Mouse (Mus musculus) layer of hippocampus, adult 6 months (tissue): ENCODE measurements around the gene Rnf39. TPM values are rescaled to one million over a fixed set of nuclear protein-coding genes. Genes with fewer than 3 reads are reported as not detected.

ENCODE experiments used
- long read RNA-seq, 2 experiments: library from polyadenylated mRNA; unstranded; transcript quantifications; one replicate each; pipeline ENCODE4 v2.0.0; 2019 to 2020
- polyA plus RNA-seq: library from polyadenylated mRNA; unstranded; fragments of <200 nt; fragmentation: Nextera tagmentation; gene quantifications from 2 replicates; pipeline ENCODE4 v1.2.3, GENCODE M21; 2021

Rnf39 gene
- 4.9 and 5.6 TPM in 2 replicates for polyA plus RNA-seq
- long read RNA-seq, experiment 1, partial matches to known transcripts = 0 of 4 reads
- long read RNA-seq, experiment 1, other reads (novel, unspliced or antisense) = 0 of 4 reads
- long read RNA-seq, experiment 2, transcript Rnf39-201 (4 exons, 1,579 nt) = major isoform, 22 of 23 reads
- long read RNA-seq, experiment 2, partial matches to known transcripts = 0 of 23 reads
- long read RNA-seq, experiment 2, other reads (novel, unspliced or antisense) = 1 of 23 reads

DNA sequence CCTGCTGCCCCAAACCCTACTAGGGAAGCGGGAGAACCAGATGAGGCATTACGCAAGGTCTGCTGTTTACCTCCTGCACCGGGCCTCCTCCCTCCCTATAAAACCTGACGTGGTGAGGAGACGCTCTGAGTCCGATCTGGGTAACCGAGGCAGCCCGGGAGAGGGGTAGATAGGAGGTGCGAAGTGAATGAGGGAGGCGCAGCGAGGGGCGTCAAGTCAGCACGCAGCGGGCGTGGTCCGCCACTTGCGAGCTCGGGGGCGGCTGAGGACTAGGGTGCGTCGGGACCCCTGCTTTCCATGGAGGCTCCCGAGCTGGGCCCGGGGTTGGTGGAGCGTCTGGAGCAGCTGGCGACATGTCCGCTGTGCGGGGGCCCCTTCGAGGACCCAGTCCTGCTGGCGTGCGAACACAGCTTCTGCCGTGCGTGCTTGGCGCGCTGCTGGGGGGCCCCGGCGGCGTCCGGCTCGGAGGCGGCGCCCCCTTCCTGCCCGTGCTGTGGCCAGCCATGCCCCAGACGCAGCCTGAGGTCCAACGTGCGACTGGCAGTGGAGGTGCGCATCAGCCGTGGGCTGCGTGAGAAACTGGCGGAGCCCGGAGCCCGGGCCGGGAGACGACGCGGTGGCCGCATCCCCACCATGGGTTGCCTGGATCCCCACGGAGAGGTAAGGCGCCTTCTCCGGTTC is at the start of gene Rnf39:
Gene Rnf39 (plus strand): TSS at position 128 of the 681 bp plus-strand sequence.

DNA sequence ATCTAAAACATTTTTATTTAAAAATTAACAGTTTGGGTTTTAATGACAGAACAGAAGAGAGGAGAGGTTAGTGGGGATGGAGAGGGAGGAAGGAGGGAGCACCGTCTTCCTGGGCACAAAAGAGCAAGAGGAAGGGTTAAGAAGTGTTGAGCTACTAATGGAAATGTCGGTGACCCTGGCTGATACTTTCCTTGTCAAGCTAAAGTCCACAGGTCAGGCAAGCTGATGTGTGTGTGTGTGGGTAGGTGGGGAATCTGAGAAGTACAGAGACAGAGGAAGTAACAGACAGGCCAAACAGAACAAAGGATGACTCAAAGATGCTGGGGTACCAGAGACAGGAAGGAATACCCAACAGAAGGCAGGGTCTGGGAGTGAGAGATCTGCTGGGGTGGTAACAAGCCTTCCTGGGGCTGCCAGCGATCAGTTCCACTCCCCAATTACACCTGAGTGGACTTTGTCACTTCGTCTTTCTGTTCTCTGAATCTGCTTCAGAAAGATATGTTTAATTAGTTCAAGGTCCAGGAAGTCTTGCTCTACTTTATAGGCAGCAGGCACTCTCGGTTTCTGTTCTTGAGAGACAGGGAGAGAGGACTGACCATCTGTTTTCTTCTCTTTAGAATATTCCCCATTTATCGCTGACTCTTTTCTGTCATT is 45.0 kb upstream of the Rnf39 start, which contains the start of gene Trim31:
Gene Trim31 (plus strand): TSS at position 567 of the 654 bp plus-strand sequence.

DNA sequence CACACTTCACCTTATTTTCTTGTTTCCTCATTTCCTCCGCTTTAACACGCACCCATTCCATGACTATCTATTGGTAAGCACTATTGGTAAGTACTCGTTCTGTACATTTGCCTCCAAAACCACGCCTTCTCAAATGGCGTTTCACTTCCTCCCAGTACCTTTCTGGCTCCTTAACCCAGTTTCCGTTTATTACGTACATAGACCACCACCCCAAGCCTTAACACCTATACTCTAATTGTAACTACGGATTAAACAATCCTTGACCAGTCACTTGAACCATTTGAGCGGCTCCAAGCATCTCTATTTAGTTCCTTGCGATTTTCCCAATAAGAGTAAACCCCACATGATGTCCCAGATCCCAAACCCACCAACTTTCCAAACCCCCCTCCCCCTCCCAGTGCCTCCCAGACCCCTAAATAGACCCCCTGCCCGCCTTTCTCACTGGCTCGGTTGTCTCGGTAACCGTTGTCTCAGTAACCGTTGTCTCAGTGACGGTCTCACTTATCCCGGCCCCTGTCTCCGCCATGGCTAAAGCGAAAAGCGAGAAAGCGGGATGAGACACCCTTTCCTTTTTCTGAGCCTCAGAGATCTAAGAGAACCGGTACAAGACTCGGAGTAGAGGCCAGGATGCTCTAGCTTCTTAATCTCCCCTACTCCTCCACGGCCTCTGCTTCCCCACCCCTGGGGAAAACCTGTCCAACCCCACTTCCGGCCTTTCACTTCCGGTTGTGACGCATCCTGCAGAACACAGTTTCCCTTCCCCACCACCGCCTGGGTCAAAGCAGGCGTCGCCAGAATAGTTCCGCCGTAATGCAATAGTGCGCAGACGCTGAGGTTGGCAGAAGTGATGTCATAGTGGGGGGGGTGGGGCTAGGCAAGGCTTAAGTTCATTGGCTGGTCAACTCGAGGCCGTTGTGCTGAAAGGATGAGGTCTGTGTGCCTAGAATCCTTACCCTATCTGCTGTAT is 8.5 kb downstream of the Rnf39 start, which contains the start of gene Ppp1r11:
Gene Ppp1r11 (minus strand): TSS at position 761 of the 967 bp plus-strand sequence.

DNA sequence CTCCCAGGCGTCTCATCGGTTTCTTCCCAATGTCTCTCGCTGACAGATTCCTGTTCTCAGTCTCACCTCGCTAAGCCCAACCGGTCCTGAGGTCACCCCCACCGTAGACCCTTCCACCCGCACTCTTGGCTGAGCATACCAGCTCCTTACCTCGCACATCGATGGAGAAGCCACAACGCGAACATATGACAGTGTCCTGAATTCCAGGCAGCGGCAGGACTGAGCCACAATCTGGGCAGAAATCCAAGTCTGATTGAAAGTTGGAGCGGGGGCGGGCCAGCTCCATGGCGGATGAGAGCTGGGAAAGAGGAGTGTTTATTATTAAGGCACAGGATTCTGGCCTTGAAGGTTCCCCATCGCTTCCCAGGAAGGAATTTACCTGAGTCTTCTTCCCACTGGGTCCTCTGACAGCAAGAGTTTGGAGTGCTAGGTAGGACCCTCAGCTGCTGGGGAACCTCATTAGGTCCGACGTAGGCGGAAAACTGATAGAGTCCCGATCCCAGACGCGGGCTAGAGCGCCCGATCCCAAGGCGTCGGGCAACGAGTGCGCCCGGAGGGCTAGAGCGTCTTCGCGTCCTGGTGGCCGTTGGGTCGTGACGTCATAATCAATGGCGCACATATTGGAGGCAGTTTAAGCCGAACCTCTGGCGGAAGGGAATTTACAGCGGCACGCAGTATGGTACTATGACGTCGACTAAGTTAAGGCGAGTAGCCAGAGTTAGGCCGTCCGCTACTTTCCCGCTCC is 15.5 kb downstream of the Rnf39 start, which contains the start of the genes Znrd1 and Znrd1as:
Gene Znrd1 (minus strand): TSS at position 561 of the 745 bp plus-strand sequence.
Gene Znrd1as (plus strand): TSS at position 594 of the 745 bp plus-strand sequence.

DNA sequence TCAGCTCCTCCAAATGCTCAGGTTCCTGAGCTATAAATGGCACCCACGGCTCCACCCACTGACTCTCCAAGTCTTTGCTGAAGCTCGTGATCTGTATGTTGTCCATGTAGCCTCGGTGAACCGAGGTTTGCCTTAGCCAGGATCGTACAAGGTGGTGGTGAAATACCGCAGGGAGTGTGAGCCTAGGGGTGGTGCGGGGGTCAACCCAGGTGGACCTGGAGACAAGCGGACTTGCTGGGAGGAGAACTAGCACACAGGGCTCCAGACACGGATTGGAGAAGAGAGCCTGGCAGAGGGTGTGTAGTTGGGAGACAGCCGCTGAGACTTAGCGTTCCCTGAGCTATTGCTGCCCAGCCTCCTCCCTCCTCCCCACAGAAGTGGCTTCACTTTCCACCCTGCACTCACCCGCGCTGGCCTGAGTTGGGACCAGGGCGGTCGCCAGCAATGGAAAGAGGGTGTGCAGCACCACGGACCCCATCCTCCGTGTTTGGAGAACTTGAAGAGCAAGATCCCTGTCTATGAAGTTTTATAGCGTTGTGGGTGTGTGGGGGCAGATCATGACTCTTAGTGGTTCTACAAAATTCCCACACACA is 38.6 kb downstream of the Rnf39 start, which contains the start of gene 2410137M14Rik:
Gene 2410137M14Rik (minus strand): TSS at position 17 of the 593 bp plus-strand sequence.

DNA sequence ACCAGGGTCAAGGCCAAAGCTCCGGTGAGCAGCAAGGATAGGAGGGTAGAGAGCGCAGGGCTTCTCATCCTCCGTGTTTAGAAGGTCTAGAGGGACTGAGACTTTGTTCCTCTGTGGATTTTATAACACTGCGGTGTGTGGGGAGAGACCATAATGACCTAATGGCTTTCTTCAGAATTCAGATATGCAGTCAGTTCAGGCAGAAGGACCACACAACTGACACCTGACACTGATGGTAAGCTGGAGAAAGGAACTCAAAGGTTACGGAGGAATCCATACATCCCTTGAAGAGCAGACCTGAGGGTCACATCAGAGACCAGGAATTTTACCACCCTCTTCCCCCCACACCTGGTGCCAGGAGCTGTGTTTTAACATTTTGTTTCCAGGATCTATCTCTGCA is 46.7 kb downstream of the Rnf39 start, which contains the start of gene H2-M5:
Gene H2-M5 (minus strand): TSS at position 101 of the 400 bp plus-strand sequence.

Other genes with a start within 250 kb of the Rnf39 start
- not detected in 2 replicates for gene H2-M10.5, start 170.0 kb upstream of the Rnf39 start, polyA plus RNA-seq
- not detected in 2 replicates for gene H2-M10.6, start 130.7 kb upstream of the Rnf39 start, polyA plus RNA-seq
- gene Trim26, start 105.8 kb upstream of the Rnf39 start, polyA plus RNA-seq = 10.3 and 11.1 TPM in 2 replicates
- not detected in 2 replicates for gene Trim15, start 75.7 kb upstream of the Rnf39 start, polyA plus RNA-seq
- not detected in 2 replicates for gene Trim10, start 73.3 kb upstream of the Rnf39 start, polyA plus RNA-seq
- not detected in 2 replicates for gene Trim40, start 52.8 kb upstream of the Rnf39 start, polyA plus RNA-seq
- gene Trim31, start 44.8 kb upstream of the Rnf39 start, polyA plus RNA-seq = not detected in 2 replicates
- 207 and 224 TPM in 2 replicates for gene Ppp1r11, start 8.8 kb downstream of the Rnf39 start, polyA plus RNA-seq
- 76.9 and 81.0 TPM in 2 replicates for gene Znrd1, start 15.6 kb downstream of the Rnf39 start, polyA plus RNA-seq
- gene Znrd1as, start 15.7 kb downstream of the Rnf39 start, polyA plus RNA-seq = 6.8 and 7.5 TPM in 2 replicates
- not detected in 2 replicates for gene 2410137M14Rik, start 38.3 kb downstream of the Rnf39 start, polyA plus RNA-seq
- 0.15 TPM in 1 of 2 replicates, not detected in the other for gene H2-M5, start 46.6 kb downstream of the Rnf39 start, polyA plus RNA-seq
- 0.85 and 1.7 TPM in 2 replicates for gene Zfp57, start 58.2 kb downstream of the Rnf39 start, polyA plus RNA-seq
- 88.1 and 99.0 TPM in 2 replicates for gene Mog, start 80.5 kb downstream of the Rnf39 start, polyA plus RNA-seq
- 44.8 and 46.3 TPM in 2 replicates for gene Gabbr1, start 103.0 kb downstream of the Rnf39 start, polyA plus RNA-seq
- gene Olfr90, start 145.6 kb downstream of the Rnf39 start, polyA plus RNA-seq = not detected in 2 replicates
- not detected in 2 replicates for gene Olfr91, start 155.4 kb downstream of the Rnf39 start, polyA plus RNA-seq
- gene Olfr92, start 177.2 kb downstream of the Rnf39 start, polyA plus RNA-seq = not detected in 2 replicates
- not detected in 2 replicates for gene Olfr93, start 218.6 kb downstream of the Rnf39 start, polyA plus RNA-seq